Mouse (Mus musculus) left cerebral cortex, adult 2 months (tissue): ENCODE measurements around the gene Iqschfp. TPM values are rescaled to one million over a fixed set of nuclear protein-coding genes. Genes with fewer than 3 reads are reported as not detected.
A peak's percentile ranks its signal among the peaks of the same experiment; 100 is the strongest.

Experiments used
- DNase-seq, 2 experiments: peaks; one replicate each; pipeline ENCODE4 v3.0.0; 2021 to 2022; ENCODE audit warnings: low spot score in 2 of 2, mixed read lengths in 1 of 2; ENCODE audit errors: extremely low spot score in 1 of 2
- H3K27ac ChIP-seq: fragments of 200-600 bp; 2 replicates; pipeline ENCODE4 v1.8.1; 2022
- H3K4me3 ChIP-seq: fragments of 200-600 bp; 2 replicates; pipeline ENCODE4 v1.8.1; 2022
- CTCF ChIP-seq: fragments of 200-600 bp; IDR thresholded peaks from 2 replicates; pipeline ENCODE4 v1.8.1; 2022; ENCODE audit warnings: antibody characterized with exemption, mild to moderate bottlenecking, moderate library complexity
- intact Hi-C: fragments of 180-260 bp; cut with DNase I; formaldehyde crosslinking; loops from one replicate; pipeline ENCODE4 v1.15.1; 2025
- total RNA-seq, 2 experiments: library from RNA; stranded (reverse); gene quantifications; 2 replicates each; pipeline ENCODE4 v1.2.3; 2021

Gene Iqschfp
- total RNA-seq, 2 experiments from 2014 or later, result 8.4 to 12.6 TPM

DNA sequence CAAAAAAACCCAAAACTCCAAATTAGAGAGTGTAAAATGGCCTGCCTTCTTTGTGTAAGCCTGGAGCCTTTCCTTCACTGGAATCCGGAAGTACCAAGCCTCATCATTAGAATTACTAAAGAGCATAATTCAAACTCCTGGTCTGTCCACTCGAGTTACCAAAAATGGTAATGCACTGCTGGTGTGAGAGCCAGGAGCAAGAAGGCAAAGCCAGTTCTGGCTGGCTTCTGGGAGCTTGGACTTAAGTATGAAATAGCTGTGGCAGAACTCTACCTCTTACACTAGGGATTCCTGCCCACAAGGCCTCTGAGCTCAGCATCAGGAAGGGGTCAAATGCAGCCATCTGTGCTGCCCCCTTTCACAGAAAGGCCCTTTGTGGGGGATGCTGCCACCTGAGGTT, 585.4 kb downstream of the Iqschfp start:
- Histone ChIP-seq H3K27ac (no peak overlapping the region), H3K4me3 (no peak overlapping the region)
- intact Hi-C loops, result no loop called here
- no peak for DNase-seq
- no peak for TF ChIP-seq CTCF

GRCm38 (mm10) chr3:68479266-68479665, 587.2 kb downstream of the Iqschfp start:
- H3K4me3 ChIP-seq, result no peak overlapping the region
- intact Hi-C loops, result no loop called here
- no peak overlapping the region for H3K27ac ChIP-seq
- peak in 1 of 2 experiments; percentile 28 for DNase-seq
- TF ChIP-seq CTCF, result no peak; the same call in none of the 2 replicates

- TF ChIP-seq CTCF, result no peak
- intact Hi-C loops, result no loop called here
- DNase-seq, result no peak
- H3K4me3 ChIP-seq, result no peak overlapping the region
- no peak overlapping the region for H3K27ac ChIP-seq
Observed at GRCm38 (mm10) chr3:68483517-68483916, 591.5 kb downstream of the Iqschfp start.

GRCm38 (mm10) chr3:68484021-68484420, 592.0 kb downstream of the Iqschfp start:
- H3K27ac ChIP-seq, result no peak overlapping the region
- no peak for TF ChIP-seq CTCF
- intact Hi-C loops, result no loop called here

GRCm38 (mm10) chr3:68484561-68484960, 592.5 kb downstream of the Iqschfp start:
- intact Hi-C loops, result no loop called here
- no peak; the same call in none of the 2 replicates for TF ChIP-seq CTCF
- Histone ChIP-seq H3K27ac (no peak overlapping the region), H3K4me3 (no peak overlapping the region)
- DNase-seq, result no peak

More at GRCm38 (mm10) chr3:68484021-68484420, 592.0 kb downstream of the Iqschfp start:
- no peak overlapping the region for H3K4me3 ChIP-seq
- no peak for DNase-seq

- H3K4me3 ChIP-seq, result no peak overlapping the region
- no peak for DNase-seq
- no peak overlapping the region for H3K27ac ChIP-seq
- no peak for TF ChIP-seq CTCF
- intact Hi-C loops, result no loop called here
Observed at GRCm38 (mm10) chr3:68487621-68488020, 595.6 kb downstream of the Iqschfp start.

GRCm38 (mm10) chr3:68488316-68488715, 596.3 kb downstream of the Iqschfp start:
- DNase-seq, result no peak
- no peak for TF ChIP-seq CTCF
- Histone ChIP-seq H3K27ac (no peak overlapping the region), H3K4me3 (no peak overlapping the region)
- intact Hi-C loops, result no loop called here

DNA sequence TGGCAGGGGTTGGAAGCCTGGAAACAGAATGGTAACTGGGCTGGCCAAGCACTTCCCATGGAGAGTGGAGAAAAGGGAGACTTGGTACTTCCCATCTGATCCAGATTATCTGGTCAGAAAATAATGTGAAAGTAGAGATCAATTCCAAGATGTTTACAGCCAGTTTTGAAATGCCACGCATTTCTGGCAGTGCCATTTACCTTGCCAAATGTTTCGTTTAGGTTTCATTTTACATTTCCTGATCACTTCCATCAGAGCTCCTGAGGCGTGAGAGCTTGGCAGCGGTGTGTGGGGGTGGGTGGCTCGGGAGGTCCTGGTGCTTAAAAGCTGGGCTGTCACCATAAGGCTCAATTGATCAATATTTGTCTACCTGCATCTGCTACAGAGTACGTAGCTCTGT, 599.5 kb downstream of the Iqschfp start:
- no peak for TF ChIP-seq CTCF

GRCm38 (mm10) chr3:68492066-68492465, 600.0 kb downstream of the Iqschfp start:
- intact Hi-C loops, result loop anchor here (5.0 kb wide), 1 partner anchor 115 kb away; no protein-coding TSS in a partner anchor
- no peak for DNase-seq
- TF ChIP-seq CTCF, result no peak
- no peak overlapping the region for H3K4me3 ChIP-seq
- H3K27ac ChIP-seq, result no peak overlapping the region

More for the DNA sequence above, 599.5 kb downstream of the Iqschfp start:
- no peak overlapping the region for H3K4me3 ChIP-seq
- DNase-seq, result no peak
- intact Hi-C loops, result loop anchor here (5.0 kb wide), 1 partner anchor 116 kb away; no protein-coding TSS in a partner anchor
- no peak overlapping the region for H3K27ac ChIP-seq

- Histone ChIP-seq H3K4me3 (peak overlapping the region; percentile 66; the same call in 1 of the 2 replicates), H3K27ac (peak overlapping the region; percentile 93)
- no peak for DNase-seq
- intact Hi-C loops, result loop anchor here (5.0 kb wide), 1 partner anchor 115 kb away; no protein-coding TSS in a partner anchor
- TF ChIP-seq CTCF, result no peak
Observed at GRCm38 (mm10) chr3:68492513-68492912, 600.5 kb downstream of the Iqschfp start.

DNA sequence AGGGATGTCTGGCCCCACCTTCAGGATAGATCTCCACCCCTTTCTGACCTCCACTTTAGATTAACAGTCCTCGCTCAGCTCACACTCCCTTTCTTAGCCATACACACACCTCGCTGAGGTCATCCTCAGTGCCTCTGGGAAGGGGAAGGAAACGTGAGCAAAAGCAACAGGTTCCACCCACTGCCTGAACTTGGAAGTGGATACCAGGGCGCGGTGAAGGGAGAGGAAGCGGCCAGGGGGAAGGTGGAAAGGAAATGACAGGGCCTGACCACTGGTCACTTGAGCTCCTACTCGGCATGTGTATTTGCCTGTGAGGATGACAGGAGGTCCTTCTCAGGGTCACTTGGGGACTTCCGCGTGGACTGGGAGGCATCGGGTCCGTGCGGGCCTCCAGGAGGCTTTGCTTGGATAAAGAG, 601.1 kb downstream of the Iqschfp start:
- peak overlapping the region; percentile 66 for H3K4me3 ChIP-seq
- TF ChIP-seq CTCF, result no peak
- DNase-seq, result no peak
- peak overlapping the region; percentile 93 for H3K27ac ChIP-seq
- intact Hi-C loops, result loop anchor here (5.0 kb wide), 1 partner anchor 114 kb away; no protein-coding TSS in a partner anchor

DNA sequence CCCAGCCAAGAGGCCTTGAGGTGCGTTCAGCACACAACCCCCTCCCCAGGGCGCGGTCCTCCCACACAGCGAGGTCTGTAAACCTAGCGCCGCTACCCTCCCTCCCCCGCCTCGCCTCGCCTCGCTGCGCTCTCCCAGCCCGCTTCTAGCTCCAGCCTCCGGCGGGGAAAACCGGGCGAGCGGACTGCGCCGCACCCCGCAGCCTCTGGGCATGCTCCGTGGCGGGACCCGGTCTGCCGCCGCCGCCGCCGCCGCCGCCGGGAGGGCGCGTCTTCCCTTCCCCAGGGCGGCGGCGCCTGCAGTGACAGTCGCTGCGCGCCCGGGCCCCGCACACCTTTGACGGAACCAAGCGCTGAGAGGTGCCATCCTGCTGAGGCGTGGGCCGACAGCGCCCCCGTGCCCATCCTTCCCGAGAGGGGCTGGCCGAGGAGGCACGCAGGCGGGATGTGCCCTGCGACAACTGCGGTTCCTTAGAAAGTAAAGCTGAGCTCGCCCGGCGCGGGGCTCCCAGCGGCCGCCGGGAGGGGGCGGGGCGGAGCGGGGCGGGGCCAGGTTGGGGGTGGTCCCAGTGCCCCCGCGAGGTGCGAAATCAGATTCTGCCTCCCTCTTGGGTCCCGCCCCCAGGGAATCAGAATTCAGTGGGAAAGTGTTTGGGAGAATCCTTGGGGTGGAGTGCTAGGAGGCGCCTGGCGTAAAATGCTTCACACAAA, 601.7 kb downstream of the Iqschfp start:
- Histone ChIP-seq H3K27ac (peak overlapping the region; percentile 93), H3K4me3 (peak overlapping the region; percentile 66)
- TF ChIP-seq CTCF, result peak; percentile 30
- intact Hi-C loops, result loop anchor here (1.0 to 5.0 kb wide), 5 partner anchors 23 to 435 kb away; no protein-coding TSS in a partner anchor
- DNase-seq, result peak; percentile 76 to 79
